Mouse (Mus musculus): Measurements from ENCODE around the gene Cntrl. TPM values are rescaled to one million over a fixed set of nuclear protein-coding genes. Genes with fewer than 3 reads are reported as not detected.

Gene Cntrl
- polyA plus RNA-seq, 2 experiments, result 8.0 to 12.0 TPM

GRCm38 (mm10) chr2:35188929-35189328, 79.6 kb downstream of the Cntrl start:
- Histone ChIP-seq H3K27me3 (ENCODE audit: control insufficient read depth, insufficient read depth, low read length) (no peaks in the 10 kb centered on the region), H3K4me1 (replicated peaks; ENCODE audit: control insufficient read depth in 2 of 2, insufficient read depth in 2 of 2, low read length in 1 of 2) (no peaks in the 10 kb centered on the region; a peak in 1 of 4 replicates), H3K9me3 (ENCODE audit: control insufficient read depth, low read length) (no peaks in the 10 kb centered on the region), H3K4me2 (ENCODE audit: low read depth) (no peak overlapping the region), H3K27ac (no peak overlapping the region), H3K4me3 (ENCODE audit: insufficient read depth in 1 of 2, low read depth in 2 of 2, low read length in 2 of 2) (no peak overlapping the region), H3K9ac (replicated peaks) (no peak overlapping the region), H3K36me3 (replicated peaks; ENCODE audit: control insufficient read depth, insufficient read depth, low read depth) (peaks cover 41% of the 10 kb centered on the region)
- ATAC-seq (ENCODE audit: insufficient read depth) (no peak), DNase-seq (ENCODE audit: low read depth in 3 of 3, low spot score in 3 of 3) (no peak)
- WGBS (ENCODE audit: insufficient replicate concordance), result 80% methylated on average over 5 of the region's 5 CpGs
- TF ChIP-seq EP300 (IDR thresholded peaks at IDR 0.05; ENCODE audit: low read depth) (no peak), CTCF (IDR thresholded peaks at IDR 0.05; ENCODE audit: low read depth) (no peak)

DNA sequence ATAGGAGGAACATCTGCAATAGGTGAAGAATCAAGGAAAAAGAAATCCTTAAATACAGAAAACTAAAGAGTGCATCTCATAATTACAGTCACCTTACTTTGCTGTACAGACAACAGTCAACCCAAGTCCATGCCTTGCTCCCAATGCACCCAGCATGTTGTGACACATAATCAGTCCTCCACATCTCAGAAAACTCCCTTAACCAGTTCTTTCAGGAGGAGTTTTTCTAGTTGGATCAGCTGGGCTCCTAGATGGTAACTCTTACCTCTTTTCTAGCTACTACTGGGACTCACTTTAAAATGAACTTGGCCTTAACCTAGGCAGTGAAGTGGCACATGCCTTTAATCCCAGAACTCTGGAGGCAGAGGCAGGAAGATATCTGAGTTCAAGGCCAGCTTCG, 84.7 kb downstream of the Cntrl start:
- WGBS (ENCODE audit: insufficient replicate concordance), result 77% methylated on average over 1 of the region's 1 CpGs
- ATAC-seq (ENCODE audit: insufficient read depth) (no peak), DNase-seq (ENCODE audit: low read depth in 3 of 3, low spot score in 3 of 3) (no peak)
- Histone ChIP-seq H3K9me3 (ENCODE audit: control insufficient read depth, low read length) (no peaks in the 10 kb centered on the region), H3K36me3 (replicated peaks; ENCODE audit: control insufficient read depth, insufficient read depth, low read depth) (peaks cover 28% of the 10 kb centered on the region), H3K27ac (no peak overlapping the region), H3K4me1 (replicated peaks; ENCODE audit: control insufficient read depth in 2 of 2, insufficient read depth in 2 of 2, low read length in 1 of 2) (peaks cover 3% of the 10 kb centered on the region in 2 experiments; a peak in 2 of 4 replicates), H3K9ac (replicated peaks) (no peak overlapping the region), H3K27me3 (ENCODE audit: control insufficient read depth, insufficient read depth, low read length) (no peaks in the 10 kb centered on the region), H3K4me3 (ENCODE audit: insufficient read depth in 1 of 2, low read depth in 2 of 2, low read length in 2 of 2) (no peak overlapping the region), H3K4me2 (ENCODE audit: low read depth) (no peak overlapping the region)
- TF ChIP-seq CTCF (IDR thresholded peaks at IDR 0.05; ENCODE audit: low read depth) (no peak), EP300 (IDR thresholded peaks at IDR 0.05; ENCODE audit: low read depth) (no peak)

- H3K4me1 ChIP-seq (replicated peaks; ENCODE audit: control insufficient read depth in 2 of 2, insufficient read depth in 2 of 2, low read length in 1 of 2), result peaks cover 6 to 11% of the 10 kb centered on the region in 2 experiments
- DNase-seq (ENCODE audit: low read depth in 3 of 3, low spot score in 3 of 3), result no peak
- WGBS (ENCODE audit: insufficient replicate concordance), result 20% methylated on average over 6 of the region's 6 CpGs
- no peaks in the 10 kb centered on the region for H3K9me3 ChIP-seq (ENCODE audit: control insufficient read depth, low read length)
- no peak overlapping the region for H3K9ac ChIP-seq (replicated peaks)
- H3K36me3 ChIP-seq (replicated peaks; ENCODE audit: control insufficient read depth, insufficient read depth, low read depth), result peaks cover 13% of the 10 kb centered on the region
- H3K4me2 ChIP-seq (ENCODE audit: low read depth), result peak overlapping the region; percentile 3
- TF ChIP-seq CTCF (IDR thresholded peaks at IDR 0.05; ENCODE audit: low read depth) (no peak), EP300 (IDR thresholded peaks at IDR 0.05; ENCODE audit: low read depth) (no peak)
- H3K4me3 ChIP-seq (ENCODE audit: insufficient read depth in 1 of 2, low read depth in 2 of 2, low read length in 2 of 2), result no peak overlapping the region
- no peaks in the 10 kb centered on the region for H3K27me3 ChIP-seq (ENCODE audit: control insufficient read depth, insufficient read depth, low read length)
- H3K27ac ChIP-seq, result no peak overlapping the region; the same call in 1 of the 2 replicates
- ATAC-seq (ENCODE audit: insufficient read depth), result no peak
Observed at GRCm38 (mm10) chr2:35195626-35196544, 86.6 kb downstream of the Cntrl start.

GRCm38 (mm10) chr2:35199541-35199940, 90.2 kb downstream of the Cntrl start:
- WGBS (ENCODE audit: insufficient replicate concordance), result 4% methylated on average over 5 of the region's 5 CpGs
- peaks cover 8 to 13% of the 10 kb centered on the region in 2 experiments for H3K4me1 ChIP-seq (replicated peaks; ENCODE audit: control insufficient read depth in 2 of 2, insufficient read depth in 2 of 2, low read length in 1 of 2)
- peak overlapping the region; percentile 98 for H3K4me2 ChIP-seq (ENCODE audit: low read depth)
- peak overlapping the region; percentile 99 for H3K9ac ChIP-seq (replicated peaks)
- ATAC-seq (ENCODE audit: insufficient read depth) (no peak), DNase-seq (ENCODE audit: low read depth in 3 of 3, low spot score in 3 of 3) (no peak)
- H3K27ac ChIP-seq, result peak overlapping the region; percentile 87
- H3K36me3 ChIP-seq (replicated peaks; ENCODE audit: control insufficient read depth, insufficient read depth, low read depth), result peaks cover 6% of the 10 kb centered on the region
- TF ChIP-seq CTCF (IDR thresholded peaks at IDR 0.05; ENCODE audit: low read depth) (no peak), EP300 (IDR thresholded peaks at IDR 0.05; ENCODE audit: low read depth) (no peak)
- H3K9me3 ChIP-seq (ENCODE audit: control insufficient read depth, low read length), result no peaks in the 10 kb centered on the region
- no peaks in the 10 kb centered on the region for H3K27me3 ChIP-seq (ENCODE audit: control insufficient read depth, insufficient read depth, low read length)
- H3K4me3 ChIP-seq (ENCODE audit: insufficient read depth in 1 of 2, low read depth in 2 of 2, low read length in 2 of 2), result peak overlapping the region; percentile 86 to 100
